Mouse (Mus musculus): Measurements from ENCODE around the gene Plac1.

Gene Plac1

DNA sequence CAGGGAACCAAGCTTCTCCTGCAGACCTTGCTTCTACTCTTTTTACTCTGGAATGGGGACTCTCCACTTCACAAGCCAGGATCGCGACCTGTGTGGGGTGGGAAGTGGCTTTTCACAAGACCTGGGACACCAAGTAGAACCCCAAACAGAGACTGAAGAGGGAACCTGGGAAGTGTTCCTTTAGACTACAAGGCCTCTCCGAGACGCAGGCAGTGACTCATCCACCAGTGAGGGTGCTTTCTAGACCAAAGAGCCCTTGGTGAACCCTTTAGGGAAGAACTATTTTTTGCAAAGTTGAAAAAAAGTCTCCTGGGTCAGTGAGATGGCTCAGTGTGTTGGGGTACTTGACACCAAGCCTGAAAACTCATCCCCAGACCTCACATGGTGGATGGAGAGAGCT, 129.8 kb downstream of the Plac1 start:
- in situ Hi-C loops (cut with MseI, MboI), result no loop called here

GRCm38 (mm10) chrX:53107127-53107526, 132.8 kb downstream of the Plac1 start:
- in situ Hi-C loops (cut with MseI, MboI), result no loop called here

DNA sequence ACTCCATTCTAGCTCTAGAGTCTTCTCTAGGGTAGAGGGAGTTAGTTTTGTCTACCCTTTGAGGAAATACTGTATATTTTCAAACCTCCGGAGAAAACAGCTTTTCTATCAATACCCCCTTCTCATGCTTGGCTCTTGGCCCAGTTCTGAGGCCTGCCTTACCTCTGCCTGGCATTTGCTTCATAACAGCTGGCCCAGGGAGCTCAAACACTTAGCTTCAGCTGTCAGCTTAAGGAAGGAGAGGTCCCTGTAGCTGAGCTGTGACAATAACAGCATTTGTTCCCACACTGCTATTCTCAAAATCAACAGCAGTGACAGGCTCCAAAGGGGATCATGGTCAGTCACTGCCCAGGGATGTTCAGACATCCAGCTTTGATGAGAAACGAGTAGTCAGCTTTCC, 138.7 kb downstream of the Plac1 start:
- in situ Hi-C loops (cut with MseI, MboI), result no loop called here

DNA sequence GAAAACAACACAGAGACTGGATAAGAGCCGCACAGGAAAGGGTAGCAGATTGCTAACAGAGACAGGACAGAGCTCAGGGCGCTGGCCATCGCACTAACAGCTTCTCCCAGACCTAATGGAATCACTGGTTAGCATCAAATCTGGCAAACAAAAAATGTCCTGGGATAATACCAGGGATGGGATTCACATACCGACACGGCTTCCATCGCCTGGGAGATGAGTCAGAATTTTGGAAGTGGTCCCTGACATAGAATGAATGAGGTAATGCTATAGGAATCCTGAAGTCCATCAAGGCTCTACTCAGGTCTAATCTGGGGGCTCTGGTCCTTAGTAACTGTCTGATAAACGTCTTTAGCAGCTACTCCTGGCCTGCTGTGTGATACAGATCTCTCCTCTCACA, 140.0 kb downstream of the Plac1 start:
- in situ Hi-C loops (cut with MseI, MboI), result no loop called here

DNA sequence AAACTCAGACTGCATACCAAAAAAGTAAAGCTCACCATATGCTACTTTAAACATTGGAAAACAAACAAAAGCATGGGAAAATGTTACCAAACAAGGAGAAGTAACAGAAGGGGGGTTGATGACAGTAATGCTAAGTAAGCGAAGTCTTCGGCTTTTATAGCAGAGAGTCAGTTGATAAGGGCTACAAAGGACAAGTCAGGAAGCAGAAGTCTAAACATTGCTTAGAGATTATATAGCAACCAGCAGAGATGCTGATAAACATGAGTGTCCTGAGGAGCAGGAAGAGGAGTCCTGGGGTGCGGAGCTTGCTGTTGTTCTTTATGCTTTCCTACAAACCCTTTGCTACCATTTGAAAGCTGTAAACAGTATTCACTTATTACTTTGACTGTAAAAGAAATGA, 140.6 kb downstream of the Plac1 start:
- in situ Hi-C loops (cut with MseI, MboI), result no loop called here

DNA sequence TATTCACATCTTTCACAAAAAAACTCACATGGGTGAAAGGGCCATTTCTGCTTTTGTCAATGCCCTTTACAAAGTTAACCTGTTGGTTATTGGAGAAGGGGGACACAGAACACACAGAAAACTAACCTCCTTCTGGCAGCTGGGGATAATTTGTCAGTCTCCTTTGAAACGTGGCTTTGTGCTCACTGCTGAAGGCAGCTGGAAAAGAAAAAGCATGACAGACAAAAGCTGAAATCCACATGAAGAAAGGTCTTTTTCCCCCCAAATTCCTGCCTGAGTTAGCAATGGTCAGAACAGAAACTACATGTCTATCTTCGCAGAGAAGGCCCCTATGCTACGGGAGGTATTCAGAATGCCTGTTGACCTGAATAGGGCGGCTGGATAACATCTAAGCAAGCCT, 141.6 kb downstream of the Plac1 start:
- in situ Hi-C loops (cut with MseI, MboI), result no loop called here

DNA sequence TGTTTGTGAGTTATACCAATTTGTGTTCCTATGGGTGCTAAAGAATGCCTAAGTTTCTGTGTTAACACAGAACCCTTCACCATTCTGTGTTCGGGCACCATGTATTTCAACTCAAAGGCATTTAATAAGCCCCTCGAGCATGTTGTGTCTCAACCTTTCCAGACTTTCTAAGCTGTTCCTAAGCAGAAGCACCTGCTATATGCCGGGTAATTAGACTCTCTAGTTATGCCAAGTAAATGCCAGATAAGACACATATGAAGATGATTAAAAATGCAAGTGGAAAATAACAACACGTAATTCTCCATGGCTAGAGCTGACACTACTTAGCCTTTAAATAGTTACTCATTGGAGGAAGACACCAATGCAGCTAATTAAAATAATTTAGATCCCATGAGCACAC, 142.1 kb downstream of the Plac1 start:
- in situ Hi-C loops (cut with MseI, MboI), result no loop called here

DNA sequence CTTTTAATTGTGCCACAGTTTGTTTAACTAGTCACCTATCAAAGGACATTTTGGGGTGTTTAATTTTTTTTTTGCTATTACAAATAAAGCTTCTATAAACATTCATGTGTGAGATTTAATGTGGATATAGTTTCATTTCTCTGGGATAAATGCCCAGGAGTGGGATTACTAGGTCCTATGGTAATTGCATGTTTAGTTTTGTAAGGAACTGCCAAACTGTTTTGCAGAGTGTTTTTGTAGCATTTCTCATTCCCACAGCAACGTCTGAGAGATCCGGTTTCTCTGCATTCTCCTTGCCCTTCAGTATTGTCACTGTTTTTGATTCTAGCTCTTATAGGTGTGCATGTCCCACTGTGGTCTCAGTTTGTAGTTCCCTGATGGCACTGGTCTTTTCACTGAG, 146.5 kb downstream of the Plac1 start:
- in situ Hi-C loops (cut with MseI, MboI), result no loop called here

GRCm38 (mm10) chrX:53088663-53089292, 151.1 kb downstream of the Plac1 start:
- in situ Hi-C loops (cut with MseI, MboI), result no loop called here

DNA sequence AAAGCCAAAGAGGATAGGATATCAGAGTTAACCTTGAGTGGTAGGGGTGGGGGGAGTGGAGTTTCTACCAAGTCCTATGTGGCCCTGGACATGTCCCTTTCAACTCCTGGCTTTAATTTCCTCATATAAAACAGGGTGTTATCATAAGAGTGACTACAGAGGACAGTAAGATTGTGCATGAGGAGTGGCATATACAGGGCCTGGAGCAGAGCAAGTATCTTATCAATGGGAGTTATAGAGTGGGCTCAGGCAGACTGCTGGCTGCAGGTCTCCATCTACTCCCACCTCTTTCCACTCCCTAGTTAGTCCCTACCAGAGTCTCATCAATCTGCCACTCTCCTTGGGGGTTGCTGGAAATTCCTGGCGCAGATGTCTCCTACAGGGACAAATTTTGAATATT, 152.7 kb downstream of the Plac1 start:
- in situ Hi-C loops (cut with MseI, MboI), result no loop called here

DNA sequence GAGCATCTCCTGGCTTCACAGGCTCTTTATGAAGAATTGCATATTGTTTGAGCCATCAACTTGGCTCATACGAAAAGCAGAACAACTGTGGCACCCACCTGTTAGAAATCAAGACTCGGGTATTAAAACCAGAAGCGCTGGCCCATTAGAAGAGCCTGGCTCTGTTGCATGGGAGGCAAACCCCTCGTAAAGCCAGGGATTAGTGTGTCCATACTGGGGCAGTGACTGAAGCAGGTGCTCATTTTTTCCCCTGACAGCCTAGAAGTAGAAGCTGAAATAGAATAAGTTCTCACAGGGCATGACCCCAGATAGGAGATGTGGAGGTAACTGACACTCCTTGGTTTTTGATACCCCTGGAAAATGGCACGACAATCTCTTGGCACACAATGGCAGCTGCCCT, 154.4 kb downstream of the Plac1 start:
- in situ Hi-C loops (cut with MseI, MboI), result no loop called here

DNA sequence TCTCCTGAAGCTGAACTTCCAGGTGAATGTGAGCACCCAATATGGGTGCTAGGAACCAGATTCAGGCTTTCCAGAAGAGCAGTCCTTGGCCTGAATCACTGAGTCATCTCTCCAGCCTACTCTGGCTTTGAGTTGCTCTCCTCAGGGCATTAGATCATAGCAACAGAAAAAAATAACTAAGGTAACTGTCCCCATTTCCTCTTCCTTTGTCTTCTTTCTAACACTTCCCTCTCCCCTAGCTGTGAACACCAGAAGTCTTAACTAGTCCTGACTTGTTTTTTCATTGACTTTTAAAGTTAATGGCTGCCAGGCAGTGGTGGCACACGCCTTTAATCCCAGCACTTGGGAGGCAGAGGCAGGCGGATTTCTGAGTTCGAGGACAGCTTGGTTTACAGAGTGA, 175.5 kb downstream of the Plac1 start:
- in situ Hi-C loops (cut with MseI, MboI), result no loop called here

DNA sequence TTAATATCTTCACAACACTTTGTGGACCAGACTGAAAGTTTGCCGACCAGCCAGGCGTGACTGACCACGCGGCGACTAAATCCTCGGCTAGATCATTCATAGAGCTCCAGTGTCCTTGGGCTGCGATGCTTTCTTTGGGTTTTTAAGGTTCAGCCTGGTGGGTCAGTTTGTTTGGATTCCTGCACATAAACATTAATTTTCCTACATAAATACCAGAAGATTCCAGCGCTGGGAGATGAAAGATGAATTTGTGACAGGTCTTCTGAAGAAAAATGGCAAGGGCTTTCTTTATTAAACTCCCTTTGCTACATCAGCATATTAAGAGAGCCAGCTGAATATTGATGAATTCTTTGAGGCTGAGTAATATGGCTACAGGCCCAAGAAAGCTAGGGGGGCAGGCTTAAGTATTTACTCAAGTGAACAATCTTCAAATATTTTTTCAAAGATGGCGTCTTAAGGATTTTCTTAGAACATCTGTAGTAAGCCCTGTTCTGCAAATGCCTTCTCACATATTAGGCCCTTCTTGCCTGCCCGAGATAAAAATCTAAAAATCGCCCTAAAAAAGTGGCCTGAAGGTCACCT, 180.4 kb downstream of the Plac1 start:
- in situ Hi-C loops (cut with MseI, MboI), result no loop called here

DNA sequence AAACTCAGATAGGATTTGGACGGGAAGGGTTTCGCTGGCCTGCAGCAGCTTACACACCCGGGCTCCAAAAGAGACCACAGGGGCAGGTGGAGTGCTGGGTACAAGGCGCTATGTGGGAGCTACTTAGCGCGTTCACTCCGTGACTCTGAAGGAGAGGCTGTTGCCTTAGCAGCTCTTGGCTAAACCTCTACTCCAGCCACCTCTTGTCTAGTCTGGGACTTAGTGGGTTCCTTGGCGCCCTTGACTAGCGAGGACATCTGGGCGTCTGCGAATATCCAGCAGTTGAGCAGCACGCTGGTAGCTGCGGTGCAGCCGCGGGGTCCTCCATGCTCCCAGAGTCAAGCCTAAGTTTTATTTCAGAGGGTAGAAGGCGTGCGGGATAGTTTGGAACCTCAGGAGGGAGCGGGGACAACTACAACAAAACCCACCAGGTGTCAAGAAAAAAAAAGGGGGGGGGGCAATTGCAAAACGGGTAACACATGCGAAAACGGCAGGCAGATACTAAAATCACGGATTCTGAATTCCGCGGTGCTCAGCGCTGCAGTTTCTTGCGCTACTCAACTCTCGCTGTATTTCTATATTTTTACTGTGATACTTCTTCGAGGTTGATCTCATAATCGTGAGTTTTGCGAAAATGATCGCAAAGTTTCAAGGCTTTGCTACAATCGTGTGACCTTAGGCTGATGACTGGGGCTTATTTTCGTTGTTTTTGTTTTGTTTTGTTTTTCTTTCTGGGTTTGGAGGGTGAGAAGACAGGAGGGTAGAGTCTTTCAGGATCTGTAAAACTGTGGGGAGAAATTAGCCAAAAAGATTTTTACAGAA, 181.2 kb downstream of the Plac1 start:
- in situ Hi-C loops (cut with MseI, MboI), result no loop called here

GRCm38 (mm10) chrX:53057760-53058090, 182.2 kb downstream of the Plac1 start:
- in situ Hi-C loops (cut with MseI, MboI), result no loop called here

DNA sequence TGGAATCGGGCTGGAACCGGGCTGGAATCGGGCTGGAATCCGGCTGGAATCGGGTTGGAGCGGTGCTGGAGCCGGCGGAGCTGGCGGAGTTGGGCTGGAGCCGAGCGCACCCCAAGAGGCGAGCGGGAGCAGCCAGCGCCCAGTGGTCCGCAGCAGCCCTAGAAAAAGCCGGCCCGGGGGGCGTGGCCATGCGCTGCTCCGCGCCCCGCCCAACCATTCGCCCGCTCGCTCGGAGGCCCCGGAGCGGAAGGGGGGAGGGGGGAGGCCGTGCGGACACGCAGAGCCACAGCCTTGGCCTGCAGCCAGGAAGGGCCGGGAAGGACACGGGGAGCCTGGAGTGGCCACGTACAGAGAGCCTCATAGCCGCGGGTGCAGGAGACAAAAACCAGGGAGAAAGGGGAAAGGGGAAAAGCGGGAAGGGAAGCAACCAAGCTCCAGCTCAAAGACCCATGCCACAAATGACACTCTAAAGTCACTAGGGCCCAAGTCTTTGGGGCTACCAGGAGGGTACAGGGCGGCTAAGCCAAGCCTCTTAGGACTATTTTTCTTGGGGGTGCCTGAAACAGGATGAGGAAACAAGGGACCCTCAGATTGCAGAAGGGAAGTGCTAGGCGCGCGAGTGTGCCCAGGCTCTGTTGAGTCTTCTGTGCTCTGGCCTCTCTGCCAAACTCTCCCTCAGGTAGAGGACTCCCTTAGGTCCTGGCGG, 182.7 kb downstream of the Plac1 start:
- in situ Hi-C loops (cut with MseI, MboI), result no loop called here

DNA sequence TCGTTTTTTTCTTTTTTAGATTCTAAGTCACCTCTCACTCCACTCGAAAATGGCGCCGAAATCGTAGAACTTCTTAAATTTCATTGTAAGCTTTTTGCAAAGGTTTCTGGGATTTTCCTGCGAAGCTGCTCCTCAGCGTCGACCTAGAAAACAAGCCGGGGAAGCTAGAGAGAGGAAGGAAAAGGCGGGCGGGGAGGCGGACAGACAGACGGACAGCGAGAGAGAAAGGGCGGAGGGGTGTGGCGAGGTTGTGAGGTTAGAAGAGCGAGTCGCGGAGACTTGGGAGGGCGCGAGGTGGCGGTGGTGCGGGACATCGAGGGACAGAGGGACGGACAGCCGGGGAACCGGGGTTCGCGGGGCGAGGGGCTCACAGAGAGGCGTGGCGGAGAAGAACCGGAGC, 183.3 kb downstream of the Plac1 start:
- in situ Hi-C loops (cut with MseI, MboI), result no loop called here

DNA sequence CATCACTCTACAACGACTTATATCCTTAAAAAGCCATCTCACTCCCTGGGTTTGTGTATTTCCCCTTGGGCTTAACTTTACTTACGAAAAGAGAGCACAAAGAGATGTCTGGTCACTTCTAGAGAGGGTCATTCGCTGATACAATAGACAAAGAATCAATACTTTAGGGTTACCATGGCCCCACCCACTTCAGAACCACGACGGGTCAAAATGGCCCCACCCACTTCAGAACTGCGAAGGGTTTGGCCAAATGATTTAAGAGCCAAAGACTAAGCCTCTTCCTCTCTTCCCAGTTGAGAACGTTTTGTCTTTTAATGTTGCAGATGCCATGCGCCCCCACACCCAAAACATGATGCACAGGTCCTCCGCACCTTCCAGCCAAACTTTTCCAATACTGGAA, 184.1 kb downstream of the Plac1 start:
- in situ Hi-C loops (cut with MseI, MboI), result no loop called here

DNA sequence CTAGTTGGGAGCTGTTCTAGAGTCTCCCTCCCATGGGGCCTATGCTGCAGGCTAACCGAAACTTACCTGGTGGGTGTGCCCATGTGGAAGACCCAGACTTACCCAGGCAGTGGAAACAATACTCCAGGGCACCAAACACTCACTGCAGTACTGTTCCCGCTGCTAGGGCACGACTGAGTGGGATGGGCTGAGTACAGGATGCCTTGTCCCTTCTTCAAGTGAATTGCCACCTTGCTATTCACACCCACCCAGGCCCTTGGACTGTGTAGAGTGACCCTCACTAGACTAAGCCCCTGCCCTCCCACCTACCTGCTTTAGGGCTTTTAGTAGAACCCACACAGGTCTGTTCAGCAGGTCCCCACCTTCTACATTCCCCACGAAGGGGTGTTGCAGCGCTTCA, 186.0 kb downstream of the Plac1 start:
- in situ Hi-C loops (cut with MseI, MboI), result no loop called here

GRCm38 (mm10) chrX:53052652-53053500, 187.0 kb downstream of the Plac1 start:
- in situ Hi-C loops (cut with MseI, MboI), result no loop called here

DNA sequence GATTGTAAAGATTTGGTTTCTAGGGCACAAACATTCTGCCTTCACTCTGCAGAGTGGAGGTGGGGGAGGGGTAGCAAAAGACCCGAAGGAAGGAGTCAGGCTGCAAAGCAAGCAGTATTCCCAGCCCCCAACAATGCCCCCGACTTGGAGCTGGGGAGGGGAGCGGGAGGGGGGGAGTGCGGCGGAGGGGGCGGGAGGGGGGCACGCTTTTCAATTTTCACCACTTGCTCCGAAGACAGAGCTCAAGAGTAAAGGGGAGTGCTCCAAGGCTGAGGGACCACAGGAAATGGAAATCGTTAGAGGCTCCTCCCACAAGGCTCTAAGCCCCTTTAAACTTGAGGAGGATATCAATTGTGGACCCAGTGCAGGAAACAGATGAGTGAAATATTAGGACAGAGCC, 189.6 kb downstream of the Plac1 start:
- in situ Hi-C loops (cut with MseI, MboI), result no loop called here

- in situ Hi-C loops (cut with MseI, MboI), result no loop called here
Measured at GRCm38 (mm10) chrX:53049196-53049595, 190.7 kb downstream of the Plac1 start.
